Mouse (Mus musculus) small intestine, adult 2 months (tissue): ENCODE measurements around the gene Med26.

Experiments used
- CTCF ChIP-seq: fragments of 200-500 bp; IDR thresholded peaks from 2 replicates; pipeline ENCODE4 v1.5.1; 2012; ENCODE audit warnings: low read depth, mild to moderate bottlenecking, control low read depth, inconsistent platforms, low read length, moderate library complexity, mixed read lengths; ENCODE audit not compliant: insufficient replicate concordance, insufficient read length; ENCODE audit errors: extremely low read depth
- POLR2A ChIP-seq: fragments of 200-500 bp; IDR thresholded peaks from 2 replicates; pipeline ENCODE4 v1.6.1; 2012; ENCODE audit warnings: low read depth, mild to moderate bottlenecking, control low read depth, inconsistent platforms, low read length, moderate library complexity

GRCm38 (mm10) chr8:72464211-72464610 is 83.9 kb downstream of the Med26 start:
- no peak for TF ChIP-seq CTCF
- no peak for TF ChIP-seq POLR2A
